Mouse (Mus musculus): ENCODE data around the gene Dcst1. TPM values are rescaled to one million over a fixed set of nuclear protein-coding genes. Genes with fewer than 3 reads are reported as not detected.
A peak's percentile ranks its signal among the peaks of the same experiment; 100 is the strongest.

The Dcst1 gene
- total RNA-seq, 2 experiments from 2014 or later: not detected

DNA sequence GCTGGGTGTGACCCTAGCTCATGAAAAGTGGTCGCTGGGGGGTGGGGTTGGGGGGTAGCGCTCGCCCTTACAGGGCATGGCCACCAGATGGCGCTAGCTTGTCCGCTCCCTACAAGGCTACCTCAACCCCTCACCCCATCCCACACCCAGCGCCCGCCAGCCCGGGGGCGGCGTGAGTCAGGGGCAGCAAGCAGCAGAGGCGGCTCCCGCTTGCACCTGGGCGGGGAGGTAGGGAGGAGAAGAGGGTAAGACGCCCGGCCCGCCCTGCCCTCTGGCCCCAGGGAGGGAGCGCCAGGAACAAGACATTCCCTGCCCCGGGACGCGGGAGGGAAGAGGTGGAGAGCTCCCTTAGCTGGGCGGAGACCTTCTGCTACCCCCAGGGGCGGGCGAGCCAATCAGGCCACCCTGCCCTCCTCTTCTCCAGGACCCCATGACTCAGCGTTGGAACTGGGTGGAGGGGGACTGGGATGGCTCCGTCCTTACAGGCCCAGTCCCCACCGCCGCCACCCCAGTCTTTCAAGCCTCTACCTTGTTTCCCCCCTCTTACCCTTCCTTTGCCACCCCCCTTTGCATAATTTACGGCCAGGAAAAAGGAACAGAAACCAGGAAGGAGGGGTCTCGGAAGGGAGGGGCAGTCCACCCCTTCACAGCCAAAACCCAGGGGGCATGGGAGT lies 13.5 kb upstream of the Dcst1 start:
- DNase-seq (ENCODE audit: extremely low spot score in 1 of 2, low spot score in 2 of 2): peak in 1 of 2 experiments; percentile 88
- intact Hi-C loops (cut with DNase I): no loop called here

DNA sequence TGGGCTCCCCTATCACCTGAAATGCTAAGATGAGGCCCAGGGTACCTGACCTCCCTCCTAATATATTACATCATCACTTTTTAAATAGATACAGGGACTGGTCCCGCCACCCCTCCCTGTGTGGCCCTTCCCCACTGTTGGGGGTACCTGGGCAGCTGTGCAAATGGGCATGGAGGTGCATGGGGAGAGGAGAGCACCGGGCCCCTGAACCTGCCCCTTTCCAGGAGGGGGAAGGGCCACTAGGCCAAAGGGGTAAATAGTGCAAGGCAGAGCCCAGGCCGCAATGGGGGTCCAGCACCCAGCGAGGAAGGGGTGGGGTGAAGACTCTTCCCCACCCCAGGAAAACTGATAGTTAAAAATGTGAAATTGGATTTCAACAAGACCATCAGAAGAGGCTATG lies 12.8 kb upstream of the Dcst1 start:
- intact Hi-C loops (cut with DNase I): no loop called here
- no peak for DNase-seq (ENCODE audit: extremely low spot score in 1 of 2, low spot score in 2 of 2)

DNA sequence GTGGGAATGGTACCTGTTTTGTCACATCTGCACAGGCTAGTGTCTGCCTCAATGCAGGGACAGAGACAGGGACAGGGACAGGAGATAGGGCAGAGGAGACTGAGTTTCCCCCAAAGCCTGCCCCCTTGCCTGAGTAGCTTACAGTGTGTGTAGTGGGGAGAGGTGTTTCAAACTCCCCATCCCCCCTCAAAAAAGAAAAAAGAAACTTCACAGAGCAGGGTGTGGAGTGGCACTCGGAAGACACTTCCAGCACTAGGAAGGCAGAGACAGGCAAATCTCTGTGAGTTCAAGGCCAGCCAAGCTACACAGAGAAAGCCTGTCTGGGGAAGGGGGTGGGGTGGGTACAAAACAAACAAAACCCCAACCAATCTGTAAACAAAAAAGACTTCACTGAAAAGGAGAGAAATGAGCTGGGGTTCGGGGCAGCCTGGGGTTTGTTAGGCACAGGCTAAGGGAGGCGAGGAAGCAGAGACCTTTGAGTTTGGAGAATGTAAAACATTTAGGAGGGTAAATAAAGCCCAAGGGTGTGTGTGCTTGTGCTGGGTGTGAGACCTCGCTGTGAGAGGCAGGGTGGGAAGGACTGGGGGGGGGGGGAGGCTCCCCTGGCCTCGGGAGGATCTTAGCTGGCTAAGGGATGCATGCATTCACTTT lies 8.7 kb upstream of the Dcst1 start:
- no peak for DNase-seq (ENCODE audit: extremely low spot score in 1 of 2, low spot score in 2 of 2)
- intact Hi-C loops (cut with DNase I): no loop called here

DNA sequence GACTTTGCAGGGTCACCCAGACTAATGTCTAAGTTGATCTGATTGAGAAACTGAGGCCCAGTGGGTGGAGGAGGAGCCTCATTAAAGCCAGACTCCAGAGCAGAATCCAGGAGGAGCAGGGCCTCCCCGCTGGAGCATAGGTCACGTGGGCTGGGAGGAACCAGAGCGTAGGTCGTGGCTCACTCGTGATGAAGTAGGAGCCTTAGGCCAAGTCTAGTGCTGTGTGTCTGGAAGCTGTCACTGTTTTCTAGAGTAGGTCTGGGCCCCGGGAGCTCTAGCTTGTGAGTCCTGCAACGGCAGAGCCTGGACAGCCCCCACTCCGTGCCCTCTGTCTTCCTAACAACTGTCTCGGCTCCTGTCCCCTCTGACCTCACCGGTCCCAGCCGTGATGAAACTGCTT lies 2.3 kb upstream of the Dcst1 start:
- intact Hi-C loops (cut with DNase I): no loop called here
- DNase-seq (ENCODE audit: extremely low spot score in 1 of 2, low spot score in 2 of 2): no peak

DNA sequence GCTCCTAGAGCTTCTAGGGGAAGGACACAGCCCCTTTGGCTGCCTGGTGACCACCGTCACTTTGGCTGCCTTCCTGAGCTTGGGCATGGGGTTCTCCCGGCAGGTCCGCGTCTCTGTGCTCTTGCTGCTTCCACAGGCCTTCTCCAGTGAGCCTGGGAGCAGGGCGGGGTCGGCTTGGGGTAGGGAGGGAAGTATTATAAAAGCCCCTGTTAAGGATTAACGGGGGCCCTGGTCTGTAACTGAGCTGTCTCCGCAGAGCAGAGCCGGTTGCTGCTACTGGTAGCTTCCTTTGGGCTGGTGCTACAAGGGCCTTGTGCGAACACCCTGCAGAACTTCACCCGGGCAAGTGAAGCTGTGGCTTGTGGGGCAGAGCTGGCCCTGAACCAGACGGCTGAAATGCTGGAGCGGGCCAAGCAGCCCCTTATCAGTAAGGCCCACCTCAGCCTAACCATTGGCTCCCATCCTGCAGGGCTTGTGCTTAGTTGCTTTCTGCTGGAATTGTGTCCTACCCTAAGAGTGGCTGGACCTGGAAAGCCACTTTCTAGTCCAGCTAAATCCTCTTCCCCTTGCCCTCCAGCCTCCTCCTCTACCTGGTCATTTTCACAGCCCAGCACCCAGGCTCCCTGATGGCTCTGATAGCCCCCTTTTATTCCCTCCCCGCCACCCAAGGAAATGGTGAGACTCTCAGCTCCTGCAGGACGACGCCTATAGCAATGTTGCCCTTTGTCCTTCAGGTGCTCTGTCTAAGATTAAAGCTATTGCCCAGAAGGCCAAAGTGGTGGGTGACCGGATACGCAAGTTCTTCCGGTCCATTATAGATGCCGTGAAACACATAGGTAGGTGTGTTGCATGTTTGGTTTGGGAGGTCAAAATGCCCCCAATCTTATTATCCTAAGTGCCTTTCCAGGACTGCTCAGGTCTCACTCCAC lies 697 bp upstream of the Dcst1 start:
- intact Hi-C loops (cut with DNase I): no loop called here
- DNase-seq (ENCODE audit: extremely low spot score in 1 of 2, low spot score in 2 of 2): no peak

DNA sequence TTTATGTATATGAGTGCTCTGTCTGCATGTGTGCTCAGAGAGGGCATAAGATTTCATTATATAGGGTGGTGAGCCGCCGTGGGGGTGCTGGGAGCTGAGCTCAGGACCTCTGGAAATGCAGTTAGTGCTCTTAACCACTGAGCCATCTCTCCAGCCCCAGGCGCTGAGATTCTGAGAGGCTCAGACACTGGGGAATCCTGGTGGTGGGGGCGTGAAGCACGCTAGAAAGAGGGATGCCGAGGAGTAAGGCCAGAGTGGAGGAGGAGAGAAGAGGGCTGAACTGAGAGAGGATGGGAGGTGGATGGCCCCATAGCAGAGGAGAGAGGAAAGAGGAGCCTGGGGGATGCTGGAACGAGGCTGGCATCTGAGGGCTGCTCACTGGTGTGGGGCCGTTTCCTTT lies 422 bp downstream of the Dcst1 start:
- intact Hi-C loops (cut with DNase I): no loop called here
- DNase-seq (ENCODE audit: extremely low spot score in 1 of 2, low spot score in 2 of 2): no peak

DNA sequence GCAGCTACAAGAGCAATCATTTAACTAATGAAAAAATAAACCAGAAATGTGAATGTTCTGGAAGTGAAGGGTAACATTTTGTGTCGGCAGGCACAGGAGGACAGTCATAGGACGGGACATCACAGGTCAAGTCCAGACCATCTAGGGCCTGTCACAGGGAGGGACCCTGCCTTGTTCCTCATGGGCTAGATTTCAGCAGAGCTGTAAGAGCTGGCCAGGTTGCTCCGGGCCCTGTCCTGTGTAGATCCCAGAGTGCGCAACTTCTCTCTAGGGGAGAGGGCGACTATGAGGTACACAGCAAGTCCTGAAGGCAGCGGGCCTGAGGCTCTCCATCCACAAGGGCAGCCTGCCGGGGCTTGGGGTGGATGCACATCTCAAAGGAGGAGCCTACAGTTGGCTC lies 3.4 kb downstream of the Dcst1 start, which contains the start of gene Dcst2:
TSS of gene Dcst2 (plus strand) at position 301 of the 400 bp plus-strand sequence.
- intact Hi-C loops (cut with DNase I): no loop called here
- DNase-seq (ENCODE audit: extremely low spot score in 1 of 2, low spot score in 2 of 2): no peak

DNA sequence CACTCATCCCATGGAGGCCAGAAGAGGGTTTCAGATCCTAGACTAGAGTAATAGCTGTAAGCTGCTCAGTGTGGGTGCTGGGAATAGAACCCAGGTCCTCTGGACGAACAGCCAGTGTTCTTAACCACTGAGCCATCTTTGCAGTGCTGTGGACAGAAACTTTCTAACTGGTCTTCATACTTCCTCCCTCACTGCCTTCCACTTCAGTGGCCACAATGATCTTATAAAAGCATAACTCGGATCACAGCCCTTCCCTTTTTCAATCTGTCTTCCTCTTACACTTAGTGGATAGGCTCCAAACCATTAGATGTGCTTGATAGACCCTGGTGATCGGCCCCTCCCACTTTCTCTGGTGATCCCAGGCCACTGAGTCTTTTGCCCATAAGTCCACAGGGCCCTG lies 4.8 kb downstream of the Dcst1 start:
- no peak for DNase-seq (ENCODE audit: extremely low spot score in 1 of 2, low spot score in 2 of 2)
- intact Hi-C loops (cut with DNase I): no loop called here

DNA sequence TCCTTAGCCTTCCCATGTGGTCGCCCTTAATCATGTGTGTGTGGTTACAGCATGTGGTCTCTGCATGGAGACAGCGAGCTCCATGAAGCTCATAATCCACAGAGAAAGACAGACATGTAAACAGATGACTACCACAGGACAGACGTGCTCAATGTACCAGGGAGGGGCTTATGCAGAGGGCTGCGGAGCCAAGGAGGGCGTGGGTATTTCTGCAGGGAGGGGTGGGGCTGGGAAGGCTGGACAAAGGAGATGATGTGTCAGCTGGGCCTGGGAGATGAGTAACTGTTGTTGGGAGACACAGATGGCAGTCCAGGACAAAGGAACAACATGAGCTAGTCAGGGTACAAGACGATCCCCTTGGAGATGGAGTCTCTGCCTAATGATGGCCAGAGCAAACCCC lies 5.4 kb downstream of the Dcst1 start:
- intact Hi-C loops (cut with DNase I): no loop called here
- DNase-seq (ENCODE audit: extremely low spot score in 1 of 2, low spot score in 2 of 2): no peak

DNA sequence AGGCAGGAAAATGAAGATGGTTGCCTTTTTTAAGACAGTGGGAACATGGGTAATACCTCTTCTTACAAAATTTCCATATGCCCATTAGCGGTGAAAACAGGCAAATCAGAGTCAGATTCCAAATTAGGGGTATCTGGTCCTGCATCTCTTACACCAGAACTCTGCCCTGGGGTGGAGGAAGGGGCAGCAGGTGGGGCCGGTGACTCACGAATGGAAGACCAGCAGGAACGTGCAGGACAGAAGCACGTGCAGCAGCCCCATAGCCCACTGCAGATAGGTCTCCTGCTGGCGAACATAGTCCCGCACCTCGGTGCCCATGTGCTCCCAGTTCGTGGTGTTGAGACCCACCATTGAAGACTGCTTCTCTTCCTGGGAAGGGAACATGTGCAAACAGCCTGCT lies 9.0 kb downstream of the Dcst1 start:
- DNase-seq (ENCODE audit: extremely low spot score in 1 of 2, low spot score in 2 of 2): no peak
- intact Hi-C loops (cut with DNase I): no loop called here

DNA sequence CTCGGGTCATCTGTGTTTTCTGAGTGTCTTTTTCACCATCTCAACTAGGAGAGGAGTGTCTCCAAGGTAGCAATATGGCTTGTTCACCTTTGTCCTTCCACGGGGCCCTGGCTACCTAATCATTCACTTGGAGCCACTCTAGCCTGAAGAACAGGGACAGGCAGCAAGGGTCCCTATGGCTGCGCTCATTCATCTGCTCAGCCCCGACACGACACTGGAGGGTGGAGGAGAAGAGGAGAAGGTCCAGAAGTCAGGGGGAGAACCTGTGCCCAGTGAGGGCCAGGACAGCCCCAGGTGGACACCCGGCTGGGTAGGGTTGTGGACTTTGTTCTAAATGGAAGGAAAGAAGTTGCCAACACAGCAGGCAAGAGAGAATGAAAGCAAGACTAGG lies 9.5 kb downstream of the Dcst1 start:
- DNase-seq (ENCODE audit: extremely low spot score in 1 of 2, low spot score in 2 of 2): no peak
- intact Hi-C loops (cut with DNase I): no loop called here

DNA sequence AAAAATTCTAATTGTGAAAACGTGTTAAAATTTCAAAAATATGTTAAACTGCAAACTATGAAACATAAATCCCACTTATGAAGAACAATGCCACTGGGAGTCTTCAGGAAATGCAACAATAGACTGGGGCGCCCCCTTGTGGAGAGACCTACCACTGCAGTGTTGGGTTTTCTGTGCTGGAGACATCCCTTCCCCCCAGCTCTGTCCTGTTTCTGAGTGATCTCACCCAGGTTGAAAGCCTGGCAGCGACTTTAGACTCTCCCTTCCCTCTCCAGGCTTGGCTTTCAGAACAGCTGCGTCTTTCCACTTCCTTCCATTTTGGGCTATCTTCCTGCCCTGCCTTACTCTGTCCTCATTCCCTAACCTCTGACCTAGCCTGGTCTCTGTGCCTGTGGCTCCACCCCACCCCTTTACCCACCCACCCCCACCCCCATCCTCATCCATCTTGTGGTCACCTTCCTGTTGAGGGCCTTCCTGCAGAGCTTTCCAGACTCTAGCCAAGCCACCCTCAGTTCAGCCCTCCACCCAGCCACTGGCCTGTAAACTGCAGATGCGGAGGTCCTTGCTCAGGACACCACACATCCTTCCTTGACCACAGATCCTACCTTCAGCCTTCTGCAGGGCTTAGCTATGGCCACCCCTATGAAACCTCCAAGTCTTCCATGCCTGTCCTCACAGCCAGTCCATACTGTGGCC lies 10.1 kb downstream of the Dcst1 start:
- intact Hi-C loops (cut with DNase I): loop anchor here (5.0 kb wide), 1 partner anchor 38 kb away; no protein-coding TSS in a partner anchor
- peak in 1 of 2 experiments; percentile 88 for DNase-seq (ENCODE audit: extremely low spot score in 1 of 2, low spot score in 2 of 2)

DNA sequence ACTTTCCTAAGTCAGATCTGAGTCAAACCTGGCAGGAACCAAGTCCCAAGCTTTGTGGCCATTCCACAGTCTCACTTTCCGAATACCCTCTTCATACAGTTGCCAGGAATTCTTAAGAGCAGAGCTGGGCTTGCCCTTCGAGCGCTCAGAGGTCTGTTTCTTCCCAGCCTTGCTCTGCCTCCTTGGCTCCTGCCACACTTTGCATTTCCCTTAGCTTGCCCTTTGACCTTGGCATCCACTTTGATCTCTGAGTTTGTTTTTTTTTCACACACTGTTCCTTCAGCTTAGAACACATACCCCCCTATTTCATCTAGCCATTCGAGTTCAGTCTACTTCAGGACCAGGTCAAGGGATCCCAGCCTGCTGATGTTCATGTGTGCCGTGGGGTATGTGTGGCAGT lies 13.8 kb downstream of the Dcst1 start:
- intact Hi-C loops (cut with DNase I): loop anchor here (5.0 kb wide), 1 partner anchor 34 kb away; no protein-coding TSS in a partner anchor
- DNase-seq (ENCODE audit: extremely low spot score in 1 of 2, low spot score in 2 of 2): no peak

DNA sequence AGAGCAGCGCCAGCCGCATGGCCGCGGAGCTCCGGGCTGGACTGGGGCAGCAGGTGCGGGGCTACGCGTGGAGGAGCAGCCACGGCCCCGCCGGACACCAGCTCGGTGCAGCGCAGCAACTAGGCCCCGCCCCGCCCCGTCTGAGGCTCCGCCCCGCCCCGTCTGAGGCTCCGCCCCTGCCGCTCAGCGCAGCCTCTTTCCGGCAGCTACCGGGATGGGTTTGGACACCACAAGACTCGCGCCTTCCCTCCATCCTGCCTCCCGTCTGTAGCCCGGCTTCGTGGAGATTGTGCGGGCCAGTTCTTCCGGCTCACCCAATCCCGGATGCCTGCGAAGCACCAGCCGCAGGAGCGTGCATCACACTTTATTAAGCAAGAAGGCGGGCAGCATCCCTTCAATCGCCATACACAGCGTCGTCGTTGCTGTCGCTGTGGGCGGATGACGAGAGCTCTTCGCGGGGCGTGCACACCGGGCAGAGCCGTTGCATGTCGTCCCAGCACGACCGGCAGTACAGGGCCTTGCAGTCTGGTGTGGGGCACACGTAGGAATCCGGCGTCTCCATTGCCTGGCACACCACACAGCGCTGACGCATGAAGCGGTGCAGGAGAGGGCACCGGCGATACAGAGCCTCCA lies 15.1 kb downstream of the Dcst1 start, which contains the start of gene Adam15:
TSS of gene Adam15 (minus strand) at position 128 of the 633 bp plus-strand sequence.
- intact Hi-C loops (cut with DNase I): loop anchor here (5.0 to 10.0 kb wide), 3 partner anchors 33 to 425 kb away; partner anchors contain the start of gene Ube2q1
- peak; percentile 76 to 92 for DNase-seq (ENCODE audit: extremely low spot score in 1 of 2, low spot score in 2 of 2)

DNA sequence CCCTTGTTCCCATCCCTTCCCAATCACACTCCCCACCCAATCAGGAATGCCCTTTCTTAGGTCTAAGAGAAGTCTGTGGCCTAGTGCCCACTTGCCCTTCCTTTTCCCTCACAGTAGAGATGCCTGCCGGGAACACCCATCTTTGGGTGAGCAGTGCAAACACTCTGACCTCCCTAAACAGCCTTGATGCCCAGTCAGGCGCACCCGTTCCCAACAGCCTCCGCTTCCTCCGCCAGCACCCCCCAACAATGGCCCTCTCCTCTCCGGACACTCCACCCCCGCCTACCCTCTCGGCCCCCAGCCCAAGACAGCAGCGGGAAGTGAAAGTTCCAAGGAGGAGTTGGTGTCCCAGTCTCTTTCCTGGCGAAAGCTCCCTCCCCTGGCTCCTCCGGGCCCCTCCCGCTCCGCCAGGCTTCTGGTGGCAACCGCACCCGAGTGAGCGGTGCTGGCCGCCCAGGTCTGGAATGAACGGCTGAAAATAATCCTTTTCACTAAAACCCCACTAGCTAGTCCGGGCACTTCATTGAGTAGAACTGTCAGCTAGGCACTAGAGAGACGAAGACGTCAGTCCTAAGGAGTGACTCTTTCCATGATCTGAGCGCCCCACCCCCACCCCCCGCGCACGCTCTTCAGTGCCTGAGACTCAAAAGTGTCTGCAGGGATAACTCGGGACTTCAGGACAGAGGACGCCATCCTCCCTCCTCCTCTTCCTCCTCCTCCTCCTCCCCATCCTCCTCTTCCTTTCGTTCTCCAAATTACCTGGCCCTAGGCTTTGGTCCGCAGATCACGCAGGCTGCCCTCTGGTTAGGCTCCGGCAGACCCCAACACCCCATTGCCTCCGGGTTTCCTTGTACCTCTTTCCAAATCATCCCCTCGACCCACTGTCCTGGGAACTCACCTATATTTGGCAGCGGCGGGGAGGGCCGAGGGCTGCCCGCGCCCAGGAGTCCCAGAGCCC lies 15.9 kb downstream of the Dcst1 start:
- DNase-seq (ENCODE audit: extremely low spot score in 1 of 2, low spot score in 2 of 2): peak in 1 of 2 experiments; percentile 75
- intact Hi-C loops (cut with DNase I): loop anchor here (10.0 kb wide), 2 partner anchors 136 to 426 kb away; partner anchors contain the start of gene Ube2q1

DNA sequence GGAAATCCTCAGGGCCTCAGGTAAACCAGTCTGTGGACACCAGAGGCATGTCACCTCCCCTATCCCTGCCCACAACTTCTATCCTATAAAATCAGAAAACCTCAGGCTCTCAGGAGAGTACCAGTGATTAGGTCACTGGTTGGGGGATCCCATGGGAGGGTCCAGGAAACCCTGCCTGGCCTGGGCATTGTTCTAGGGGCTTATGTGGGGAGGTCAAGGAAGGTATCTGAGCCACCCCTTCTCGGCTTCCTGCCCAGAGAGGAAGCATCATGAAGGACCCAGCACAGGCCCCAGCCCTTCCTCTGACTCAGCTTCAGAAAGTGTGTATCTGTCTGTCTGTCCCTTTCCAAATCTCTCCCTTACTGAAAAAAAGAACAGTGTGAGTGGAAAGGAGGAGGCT lies 17.1 kb downstream of the Dcst1 start:
- intact Hi-C loops (cut with DNase I): loop anchor here (10.0 kb wide), 2 partner anchors 137 to 427 kb away; partner anchors contain the start of gene Ube2q1
- DNase-seq (ENCODE audit: extremely low spot score in 1 of 2, low spot score in 2 of 2): peak in 1 of 2 experiments; percentile 66

Data from left cerebral cortex, postnatal 10 days (tissue).